Mouse (Mus musculus) CH12.LX (cell line): ENCODE results near the gene Gm17455. TPM values are rescaled to one million over a fixed set of nuclear protein-coding genes. Genes with fewer than 3 reads are reported as not detected.

Source experiments
- DNase-seq: peaks from one replicate; pipeline ENCODE4 v3.0.0-alpha.2; 2013; ENCODE audit errors: extremely low read depth
- H3K27ac ChIP-seq: 2 replicates; pipeline ENCODE4 v1.5.1; 2012; ENCODE audit warnings: low read depth, mild to moderate bottlenecking, control low read depth, moderate library complexity; ENCODE audit not compliant: insufficient read depth
- H3K27me3 ChIP-seq: replicated peaks from 2 replicates; pipeline ENCODE3; 2012; ENCODE audit warnings: inconsistent platforms
- H3K36me3 ChIP-seq, 2 experiments: replicated peaks in 1 of 2; 2 replicates each; pipeline versions ENCODE3 to v1.6.1; 2012; ENCODE audit warnings: inconsistent platforms in 1 of 2, low read length in 1 of 2, mild to moderate bottlenecking in 1 of 2, mixed read lengths in 1 of 2, moderate library complexity in 1 of 2; ENCODE audit not compliant: control insufficient read depth in 1 of 2, insufficient read depth in 1 of 2
- H3K4me1 ChIP-seq, 2 experiments: 2 replicates each; pipeline ENCODE4 v1.6.1; 2012; ENCODE audit warnings: inconsistent platforms in 1 of 2, moderate library complexity in 1 of 2; ENCODE audit not compliant: insufficient read depth in 2 of 2, control insufficient read depth in 1 of 2
- H3K4me2 ChIP-seq: 2 replicates; pipeline ENCODE4 v1.6.1; 2012; ENCODE audit warnings: low read depth, mild to moderate bottlenecking, control low read depth; ENCODE audit not compliant: poor library complexity, insufficient read depth, severe bottlenecking
- H3K4me3 ChIP-seq, 3 experiments: fragments of 150-350 bp in 1 of 3; sonication (generic) in 1 of 3; replicated peaks in 1 of 3; 2 replicates each; pipeline versions ENCODE3 to v1.5.1; 2011 to 2012; ENCODE audit warnings: low read depth in 2 of 3, low read length in 2 of 3, mild to moderate bottlenecking in 2 of 3, moderate library complexity in 2 of 3, control low read depth in 1 of 3, improper control_type of control experiment in 1 of 3, inconsistent platforms in 1 of 3, mixed read lengths in 1 of 3; ENCODE audit not compliant: poor library complexity in 1 of 3
- H3K79me2 ChIP-seq: replicated peaks from 2 replicates; pipeline ENCODE4 v1.6.1; 2012; ENCODE audit warnings: mild to moderate bottlenecking, moderate library complexity; ENCODE audit not compliant: control insufficient read depth, poor library complexity, insufficient read depth, severe bottlenecking; ENCODE audit errors: extremely low read depth
- H3K9ac ChIP-seq: 2 replicates; pipeline ENCODE4 v1.6.1; 2012; ENCODE audit warnings: low read depth, mild to moderate bottlenecking, control low read depth, moderate library complexity; ENCODE audit not compliant: insufficient read depth
- H3K9me3 ChIP-seq: replicated peaks from 2 replicates; pipeline ENCODE3; 2012; ENCODE audit warnings: low read length, inconsistent platforms, mixed read lengths
- BHLHE40 ChIP-seq: IDR thresholded peaks from 2 replicates; pipeline ENCODE4 v1.6.1; 2011; ENCODE audit warnings: mild to moderate bottlenecking, low read depth, low read length, improper control_type of control experiment
- E2F4 ChIP-seq: IDR thresholded peaks from 2 replicates; pipeline ENCODE4 v1.6.1; 2011; ENCODE audit warnings: low read depth, low read length, improper control_type of control experiment; ENCODE audit not compliant: insufficient replicate concordance
- ELF1 ChIP-seq: IDR thresholded peaks from 2 replicates; pipeline ENCODE4 v1.6.1; 2014; ENCODE audit warnings: low read depth, mild to moderate bottlenecking, inconsistent platforms, low read length, improper control_type of control experiment
- EP300 ChIP-seq: IDR thresholded peaks from 2 replicates; pipeline ENCODE4 v1.6.1; 2011; ENCODE audit warnings: low read length, improper control_type of control experiment
- ETS1 ChIP-seq: conservative IDR thresholded peaks from 2 replicates; pipeline ENCODE4 v1.6.1; 2012; ENCODE audit warnings: low read depth, mild to moderate bottlenecking, inconsistent platforms, low read length, improper control_type of control experiment, moderate library complexity
- GABPA ChIP-seq: IDR thresholded peaks from 2 replicates; pipeline ENCODE4 v1.6.1; 2012; ENCODE audit warnings: low read depth, low read length, improper control_type of control experiment, inconsistent platforms; ENCODE audit not compliant: insufficient replicate concordance
- IRF4 ChIP-seq: IDR thresholded peaks from 2 replicates; pipeline ENCODE4 v1.6.1; 2014; ENCODE audit warnings: low read depth, mild to moderate bottlenecking, inconsistent platforms, low read length, improper control_type of control experiment
- JUND ChIP-seq: conservative IDR thresholded peaks from 2 replicates; pipeline ENCODE4 v1.6.1; 2011; ENCODE audit warnings: low read depth, low read length, improper control_type of control experiment
- KAT2A ChIP-seq: IDR thresholded peaks from 2 replicates; pipeline ENCODE4 v1.6.1; 2012; ENCODE audit warnings: low read length, improper control_type of control experiment, inconsistent platforms; ENCODE audit not compliant: insufficient replicate concordance
- MAFK ChIP-seq: IDR thresholded peaks from 2 replicates; pipeline ENCODE4 v1.6.1; 2011; ENCODE audit warnings: low read length, improper control_type of control experiment; ENCODE audit not compliant: insufficient replicate concordance
- MEF2A ChIP-seq: IDR thresholded peaks from 2 replicates; pipeline ENCODE4 v1.6.1; 2014; ENCODE audit warnings: low read depth, mild to moderate bottlenecking, inconsistent platforms, low read length, improper control_type of control experiment, borderline replicate concordance
- MXI1 ChIP-seq: IDR thresholded peaks from 2 replicates; pipeline ENCODE4 v1.6.1; 2011; ENCODE audit warnings: mild to moderate bottlenecking, low read depth, low read length, improper control_type of control experiment
- MYC ChIP-seq: IDR thresholded peaks from 2 replicates; pipeline ENCODE4 v1.6.1; 2011; ENCODE audit warnings: low read depth, mild to moderate bottlenecking, improper control_type of control experiment, low read length
- NELFE ChIP-seq: IDR thresholded peaks from 2 replicates; pipeline ENCODE4 v1.6.1; 2011; ENCODE audit warnings: low read depth, low read length, improper control_type of control experiment
- NRF1 ChIP-seq: IDR thresholded peaks from 2 replicates; pipeline ENCODE4 v1.6.1; 2014; ENCODE audit warnings: low read depth, mild to moderate bottlenecking, inconsistent platforms, low read length, improper control_type of control experiment, moderate library complexity
- PAX5 ChIP-seq: IDR thresholded peaks from 2 replicates; pipeline ENCODE4 v1.6.1; 2012; ENCODE audit warnings: low read length, inconsistent platforms, mixed read lengths
- POLR2A ChIP-seq: IDR thresholded peaks from 2 replicates; pipeline ENCODE4 v1.6.1; 2011; ENCODE audit warnings: low read depth, mild to moderate bottlenecking, improper control_type of control experiment, low read length
- POLR2AphosphoS2 ChIP-seq: IDR thresholded peaks from 2 replicates; pipeline ENCODE4 v1.6.1; 2011; ENCODE audit warnings: low read depth, low read length, improper control_type of control experiment
- RCOR1 ChIP-seq: conservative IDR thresholded peaks from 2 replicates; pipeline ENCODE4 v1.6.1; 2012; ENCODE audit warnings: low read depth, mild to moderate bottlenecking, inconsistent platforms, low read length, improper control_type of control experiment
- TCF12 ChIP-seq: IDR thresholded peaks from 2 replicates; pipeline ENCODE4 v1.6.1; 2014; ENCODE audit warnings: low read depth, mild to moderate bottlenecking, inconsistent platforms, low read length, improper control_type of control experiment
- USF1 ChIP-seq: IDR thresholded peaks from 2 replicates; pipeline ENCODE4 v1.6.1; 2014; ENCODE audit warnings: low read depth, mild to moderate bottlenecking, inconsistent platforms, low read length, improper control_type of control experiment
- ZNF384 ChIP-seq: IDR thresholded peaks from 2 replicates; pipeline ENCODE4 v1.6.1; 2012; ENCODE audit warnings: low read depth, low read length, improper control_type of control experiment, inconsistent platforms
- dilution Hi-C: fragments of 300-500 bp; cut with MboI; formaldehyde crosslinking; loops from 2 replicates; pipeline ENCODE4 v1.14.3; 2020; ENCODE audit warnings: low sequenced_read_pairs; ENCODE audit not compliant: extremely low pct_unique_long_range_greater_than_20kb, extremely low pct_ligation_motif_present
- in situ Hi-C: fragments of 300-500 bp; cut with MboI; formaldehyde crosslinking; loops from 3 replicates; pipeline ENCODE4 v1.14.3; 2019; ENCODE audit warnings: low sequenced_read_pairs, low pct_ligation_motif_present, low pct_unique_long_range_greater_than_20kb, mixed read lengths
- polyA plus RNA-seq: library from polyadenylated mRNA; unstranded; fragments of >175 nt; gene quantifications from 2 replicates; pipeline ENCODE4 v1.2.1, GENCODE M21; 2012; ENCODE audit warnings: low read depth; ENCODE audit not compliant: insufficient read length
- total RNA-seq, 2 experiments: library from RNA; depleted of rRNA; stranded (reverse); fragments of 300-350 nt in 1 of 2; fragments of >200 nt in 1 of 2; gene quantifications; 2 replicates each; pipeline ENCODE4 v1.2.3; 2012 to 2014

Gm17455 gene
- total and polyA plus RNA-seq, 3 experiments = not detected

- dilution Hi-C loops = no loop called here
- no peak for TF ChIP-seq MXI1
- TF ChIP-seq RCOR1 = no peak
- no peak for TF ChIP-seq E2F4
- no peak for TF ChIP-seq NELFE
- TF ChIP-seq TCF12 = no peak
- TF ChIP-seq POLR2AphosphoS2 = no peak
- TF ChIP-seq ETS1 = no peak
- TF ChIP-seq BHLHE40 = no peak
- TF ChIP-seq ZNF384 = no peak
- no peak for TF ChIP-seq EP300
- TF ChIP-seq USF1 = no peak
- no peak for TF ChIP-seq IRF4
- no peak for TF ChIP-seq MAFK
- TF ChIP-seq ELF1 = no peak
- TF ChIP-seq GABPA = no peak
- no peak for TF ChIP-seq KAT2A
- TF ChIP-seq POLR2A = no peak
- no peak for TF ChIP-seq MEF2A
- Histone ChIP-seq H3K9me3 (peaks cover 12% of the 10 kb centered on the region), H3K4me2 (no peak overlapping the region), H3K79me2 (no peaks in the 10 kb centered on the region), H3K27ac (no peak overlapping the region), H3K9ac (no peak overlapping the region), H3K36me3 (no peaks in the 10 kb centered on the region), H3K27me3 (peaks cover 24% of the 10 kb centered on the region), H3K4me1 (peaks cover 9 to 63% of the 10 kb centered on the region in 2 experiments), H3K4me3 (no peak overlapping the region)
- DNase-seq = no peak
- in situ Hi-C loops = no loop called here
Observed at GRCm38 (mm10) chr10:60430591-60430990, 31.1 kb downstream of the Gm17455 start.

GRCm38 (mm10) chr10:60432679-60433078, 33.2 kb downstream of the Gm17455 start:
- no peaks in the 10 kb centered on the region for H3K36me3 ChIP-seq
- H3K27me3 ChIP-seq = peaks cover 25% of the 10 kb centered on the region
- H3K9ac ChIP-seq = no peak overlapping the region
- peaks cover 10 to 66% of the 10 kb centered on the region in 2 experiments for H3K4me1 ChIP-seq
- dilution Hi-C loops (no loop called here), in situ Hi-C loops (no loop called here)
- no peaks in the 10 kb centered on the region for H3K79me2 ChIP-seq
- H3K4me2 ChIP-seq = no peak overlapping the region
- DNase-seq = no peak
- peaks cover 8% of the 10 kb centered on the region for H3K9me3 ChIP-seq
- TF ChIP-seq PAX5 (no peak), JUND (no peak), POLR2AphosphoS2 (no peak), GABPA (no peak), TCF12 (no peak), MYC (no peak), NRF1 (no peak), ZNF384 (no peak)
- H3K27ac ChIP-seq = no peak overlapping the region
- no peak overlapping the region for H3K4me3 ChIP-seq
